8 mouse cellular contexts compared by ENCODE assay signal in genomic region chr11:113618303-113618671, GRCm38 (mm10). TPM values are rescaled to one million over a fixed set of nuclear protein-coding genes. Genes with fewer than 3 reads are reported as not detected.
DNase-seq lines count a peak whose midpoint lies in the region; ATAC-seq and TF ChIP-seq lines count a peak whose summit lies in the region.

No protein-coding gene starts in this region.

- H3K9ac ChIP-seq in lung, embryonic 15.5 days: no peak overlapping the region; the same call in 1 of the 2 replicates
- peak overlapping the region; percentile 78 for H3K9ac ChIP-seq in forebrain, embryonic 13.5 days
- H3K9ac ChIP-seq in limb, embryonic 14.5 days (ENCODE audit: low read depth, low read length, severe bottlenecking): no peak overlapping the region

- 28% methylated on average over 4 of the region's 4 CpGs for WGBS in lung, embryonic 15.5 days
- WGBS in forebrain, embryonic 13.5 days: 27% methylated on average over 4 of the region's 4 CpGs
- 28% methylated on average over 4 of the region's 4 CpGs for WGBS in limb, embryonic 14.5 days
- 20% methylated on average over 4 of the region's 4 CpGs for WGBS in small intestine, adult 2 months

- H3K27ac ChIP-seq in lung, embryonic 15.5 days: no peak overlapping the region
- peak overlapping the region; percentile 72; the same call in 1 of the 2 replicates for H3K27ac ChIP-seq in forebrain, embryonic 13.5 days
- H3K27ac ChIP-seq in limb, embryonic 14.5 days (replicated peaks; ENCODE audit: low read depth, low read length): no peak overlapping the region
- no peak overlapping the region for H3K27ac ChIP-seq in small intestine, adult 2 months (ENCODE audit: insufficient read depth, low read depth, low read length)

- TF ChIP-seq CTCF in small intestine, adult 2 months (IDR thresholded peaks at IDR 0.05; ENCODE audit: extremely low read depth, insufficient read length, insufficient replicate concordance, low read depth, low read length): no peak

- ATAC-seq in lung, embryonic 15.5 days (ENCODE audit: borderline replicate concordance, extremely low read depth, low FRiP score, low TSS enrichment): no peak
- no peak for ATAC-seq in forebrain, embryonic 13.5 days
- no peak for ATAC-seq in limb, embryonic 14.5 days (ENCODE audit: low FRiP score, low read depth)

- peaks cover 24% of the 10 kb centered on the region for H3K4me1 ChIP-seq in lung, embryonic 15.5 days
- peaks cover 52% of the 10 kb centered on the region for H3K4me1 ChIP-seq in forebrain, embryonic 13.5 days
- H3K4me1 ChIP-seq in limb, embryonic 14.5 days (ENCODE audit: control insufficient read depth, insufficient read depth, low read length): peaks cover 15% of the 10 kb centered on the region
- H3K4me1 ChIP-seq in small intestine, adult 2 months (ENCODE audit: control insufficient read depth, insufficient read depth, insufficient read length, low read length): peaks cover 2% of the 10 kb centered on the region; the same call in 1 of the 2 replicates

- H3K4me2 ChIP-seq in lung, embryonic 15.5 days: peak overlapping the region; percentile 81
- peak overlapping the region; percentile 91 for H3K4me2 ChIP-seq in forebrain, embryonic 13.5 days
- H3K4me2 ChIP-seq in limb, embryonic 14.5 days (replicated peaks; ENCODE audit: low read depth, low read length, severe bottlenecking): peak overlapping the region; percentile 74

- H3K36me3 ChIP-seq in lung, embryonic 15.5 days: no peaks in the 10 kb centered on the region
- H3K36me3 ChIP-seq in forebrain, embryonic 13.5 days (ENCODE audit: poor library complexity, severe bottlenecking): no peaks in the 10 kb centered on the region
- H3K36me3 ChIP-seq in limb, embryonic 14.5 days (ENCODE audit: control insufficient read depth, insufficient read depth, low read length): no peaks in the 10 kb centered on the region
- no peaks in the 10 kb centered on the region for H3K36me3 ChIP-seq in small intestine, adult 2 months (ENCODE audit: control insufficient read depth, insufficient read depth, low read length)

- DNase-seq in lung, adult 18-20 months: no peak
- no peak for DNase-seq in limb, embryonic 14.5 days (ENCODE audit: low spot score)
- DNase-seq in right cerebral cortex, adult 2 months (ENCODE audit: low spot score in 2 of 2): no peak
- no peak for DNase-seq in urinary bladder, postnatal 36 days (ENCODE audit: low spot score in 2 of 2)
- no peak for DNase-seq in layer of hippocampus, adult 9-11 months

- TF ChIP-seq POLR2A in limb, embryonic 14.5 days (IDR thresholded peaks at IDR 0.05; ENCODE audit: borderline replicate concordance, extremely low read depth, insufficient read depth, insufficient read length): no peak
- TF ChIP-seq POLR2A in small intestine, adult 2 months (IDR thresholded peaks at IDR 0.05; ENCODE audit: low read depth, low read length): no peak

- H3K27me3 ChIP-seq in lung, embryonic 15.5 days: peaks cover 42% of the 10 kb centered on the region
- H3K27me3 ChIP-seq in forebrain, embryonic 13.5 days: peaks cover 45% of the 10 kb centered on the region
- peaks cover 33% of the 10 kb centered on the region for H3K27me3 ChIP-seq in limb, embryonic 14.5 days (ENCODE audit: control insufficient read depth, insufficient read depth, low read length)
- H3K27me3 ChIP-seq in small intestine, adult 2 months (ENCODE audit: control insufficient read depth, insufficient read depth, low read length): peaks cover 21% of the 10 kb centered on the region

- peak overlapping the region; percentile 41 for H3K4me3 ChIP-seq in lung, embryonic 15.5 days
- peak overlapping the region; percentile 65 for H3K4me3 ChIP-seq in forebrain, embryonic 13.5 days
- peak overlapping the region; percentile 46 for H3K4me3 ChIP-seq in limb, embryonic 14.5 days (replicated peaks; ENCODE audit: low read length)
- peak overlapping the region; percentile 45 for H3K4me3 ChIP-seq in small intestine, adult 2 months (ENCODE audit: low read depth, low read length)

- H3K9me3 ChIP-seq in lung, embryonic 15.5 days: no peaks in the 10 kb centered on the region
- H3K9me3 ChIP-seq in forebrain, embryonic 13.5 days (replicated peaks): no peaks in the 10 kb centered on the region
- H3K9me3 ChIP-seq in limb, embryonic 14.5 days (ENCODE audit: control insufficient read depth, low read length): no peaks in the 10 kb centered on the region

RNA-seq across cellular contexts. Expression of gene Sstr2, which starts 0.9 kb away (rescaled TPM):
- polyA plus RNA-seq in lung, embryonic 15.5 days (2015; fragmentation: Nextera tagmentation; extraction: Ambion mirVana): 2.5 and 3.1 TPM in 2 replicates
- 62.7 and 78.0 TPM in 2 replicates for polyA plus RNA-seq in forebrain, embryonic 13.5 days (2015; fragmentation: Nextera tagmentation; extraction: Ambion mirVana)
- polyA plus RNA-seq in limb, embryonic 14.5 days (2012; rRNA removed): 1.1 and 1.6 TPM in 2 replicates
- polyA plus RNA-seq in limb, embryonic 14.5 days (2014; fragmentation: Nextera tagmentation; extraction: Ambion mirVana): 0.91 and 1.5 TPM in 2 replicates
- 0.23 and 2.2 TPM in 2 replicates for polyA plus RNA-seq in small intestine, adult 2 months (2012; rRNA removed)

RNA-seq across cellular contexts. Expression of gene Cog1, which starts 30.7 kb away (rescaled TPM):
- polyA plus RNA-seq in lung, embryonic 15.5 days (2015; fragmentation: Nextera tagmentation; extraction: Ambion mirVana): 26.5 and 27.7 TPM in 2 replicates
- polyA plus RNA-seq in forebrain, embryonic 13.5 days (2015; fragmentation: Nextera tagmentation; extraction: Ambion mirVana): 30.1 and 31.1 TPM in 2 replicates
- polyA plus RNA-seq in limb, embryonic 14.5 days (2012; rRNA removed): 38.8 and 42.6 TPM in 2 replicates
- polyA plus RNA-seq in limb, embryonic 14.5 days (2014; fragmentation: Nextera tagmentation; extraction: Ambion mirVana): 26.7 and 30.9 TPM in 2 replicates
- polyA plus RNA-seq in small intestine, adult 2 months (2012; rRNA removed): 30.2 and 50.2 TPM in 2 replicates

RNA-seq across cellular contexts. Expression of gene Slc39a11, which starts 31.6 kb away (rescaled TPM):
- 23.7 and 24.5 TPM in 2 replicates for polyA plus RNA-seq in lung, embryonic 15.5 days (2015; fragmentation: Nextera tagmentation; extraction: Ambion mirVana)
- polyA plus RNA-seq in forebrain, embryonic 13.5 days (2015; fragmentation: Nextera tagmentation; extraction: Ambion mirVana): 27.7 and 29.0 TPM in 2 replicates
- 17.2 and 21.3 TPM in 2 replicates for polyA plus RNA-seq in limb, embryonic 14.5 days (2012; rRNA removed)
- 24.5 and 26.9 TPM in 2 replicates for polyA plus RNA-seq in limb, embryonic 14.5 days (2014; fragmentation: Nextera tagmentation; extraction: Ambion mirVana)
- 30.5 and 32.4 TPM in 2 replicates for polyA plus RNA-seq in small intestine, adult 2 months (2012; rRNA removed)

Comparison
In these comparisons a context has a peak if more than half of its experiments do, and no peak if none do; other contexts are left out.
1. RNA of gene Sstr2, which starts 0.9 kb away (polyA plus RNA-seq): 62.7 to 78.0 TPM in forebrain, embryonic 13.5 days; 2.5 to 3.1 TPM in lung, embryonic 15.5 days, 0.91 to 1.6 TPM in limb, embryonic 14.5 days and 0.23 to 2.2 TPM in small intestine, adult 2 months; every median in the first group is over 10 times any median in the second.
2. Peak in every context shown above with its lines, with median percentiles within 50 percentile points of each other: H3K4me2 ChIP-seq and H3K4me3 ChIP-seq.